Mouse (Mus musculus): ENCODE measurements at regions not wholly inside any gene's neighbourhood (a gene's known extent, or its start where the extent isn't known, plus 50 kb on each side); places are given as distances from the start of the nearest gene placed in this dataset.
"Not testable (repeated sequence)": the region's sequence is repeated elsewhere in the genome, so short reads cannot be mapped to it uniquely, and the experiment has no call there.

GRCm38 (mm10) chr1:41887556-41887955, 808.0 kb upstream of the Pou3f3 start:
- no peak for DNase-seq (ENCODE audit: extremely low read depth, insufficient read length, low spot score)

GRCm38 (mm10) chr1:41888213-41888612, 807.4 kb upstream of the Pou3f3 start:
- no peak for DNase-seq (ENCODE audit: extremely low read depth, insufficient read length, low spot score)

GRCm38 (mm10) chr1:41888966-41889365, 806.6 kb upstream of the Pou3f3 start:
- DNase-seq (ENCODE audit: extremely low read depth, insufficient read length, low spot score) = no peak

DNA sequence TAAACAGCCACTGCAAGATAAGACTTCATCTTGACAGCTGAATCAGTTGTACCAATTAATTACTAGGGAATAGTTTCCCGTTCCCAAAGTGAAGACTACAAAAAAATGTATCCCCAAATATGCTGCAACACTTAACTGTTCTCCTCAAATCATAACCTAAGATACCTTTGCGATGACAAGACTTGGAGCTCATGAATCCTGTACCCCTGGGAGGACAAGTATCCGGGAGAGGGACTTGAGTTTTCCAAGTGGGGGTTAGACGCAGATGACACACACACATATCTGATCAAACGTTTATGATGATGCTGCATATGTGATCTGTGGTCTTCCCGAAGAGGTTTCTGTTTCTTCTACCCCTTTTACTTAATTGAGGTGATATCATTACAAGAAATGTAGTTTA, 805.6 kb upstream of the Pou3f3 start:
- DNase-seq (ENCODE audit: extremely low read depth, insufficient read length, low spot score) = no peak

DNA sequence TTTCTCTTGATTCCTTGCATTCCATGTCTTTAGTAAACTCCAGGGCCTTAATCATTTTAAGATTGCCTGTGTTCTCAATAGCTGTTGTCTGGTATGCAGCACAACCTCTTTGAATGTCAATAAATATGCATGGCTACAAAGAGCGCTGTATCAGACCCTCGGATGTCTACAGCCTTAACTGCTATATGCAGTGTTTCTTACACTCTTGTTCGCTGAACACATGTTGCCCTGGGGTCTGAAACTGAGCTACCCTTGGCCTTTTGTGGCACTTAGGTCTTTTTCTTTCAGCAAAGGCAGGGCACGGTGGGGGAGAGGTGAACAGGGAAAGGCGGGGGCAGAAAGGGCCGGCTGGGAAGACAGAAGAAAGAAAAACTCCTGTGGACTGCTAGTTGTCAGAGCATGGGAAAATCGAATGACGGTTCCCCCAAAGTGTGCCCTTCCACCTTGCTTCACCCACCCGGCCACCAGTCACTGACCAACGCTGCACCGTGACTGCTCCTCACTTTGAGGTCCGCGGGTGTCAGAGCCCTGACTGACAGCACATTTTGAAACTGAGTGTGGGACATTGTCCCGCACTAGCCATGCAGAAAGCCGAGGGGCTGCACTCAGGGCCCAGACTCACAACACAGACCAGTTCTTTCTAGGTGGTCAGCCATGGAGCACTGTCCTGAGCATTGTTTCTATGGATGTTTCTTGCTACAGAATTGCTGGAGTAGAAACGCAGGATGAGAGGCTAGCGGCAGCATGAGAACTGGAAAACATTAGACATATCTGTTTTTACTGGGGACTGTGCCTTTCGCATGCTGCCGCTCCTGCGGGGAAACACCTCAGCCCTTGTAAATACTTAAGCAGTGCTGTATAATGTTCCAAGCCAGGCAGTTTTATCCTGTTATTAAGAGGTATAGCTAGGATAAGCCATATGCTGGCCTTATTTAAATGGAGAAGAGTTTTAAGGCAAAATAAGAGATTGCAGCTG, 804.6 kb upstream of the Pou3f3 start:
- no peak for DNase-seq (ENCODE audit: extremely low read depth, insufficient read length, low spot score)

- DNase-seq (ENCODE audit: extremely low read depth, insufficient read length, low spot score) = no peak
These were observed 803.8 kb upstream of the Pou3f3 start for GRCm38 (mm10) chr1:41891730-41892129.

GRCm38 (mm10) chr1:41892376-41892775, 803.2 kb upstream of the Pou3f3 start:
- DNase-seq (ENCODE audit: extremely low read depth, insufficient read length, low spot score) = no peak

GRCm38 (mm10) chr1:41897768-41898330, 797.7 kb upstream of the Pou3f3 start:
- DNase-seq (ENCODE audit: extremely low read depth, insufficient read length, low spot score) = no peak

DNA sequence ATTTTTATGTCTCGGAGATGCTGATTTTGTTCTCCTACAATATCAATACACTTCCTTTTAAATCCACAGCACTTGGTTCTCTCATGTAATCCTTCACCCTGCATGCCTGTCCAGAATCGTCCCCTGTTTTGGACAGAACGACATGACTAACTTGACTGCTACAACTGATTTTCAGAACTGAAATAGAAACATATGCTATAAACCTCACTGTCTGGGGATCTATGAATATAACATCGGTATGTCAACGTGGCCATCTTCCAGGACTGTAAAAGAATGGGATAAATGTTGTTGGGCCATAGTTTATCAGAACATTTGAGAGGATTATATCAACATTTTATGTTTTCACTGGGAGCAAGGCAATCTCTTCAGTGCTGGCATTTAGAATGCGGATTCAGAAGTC, 795.2 kb upstream of the Pou3f3 start:
- DNase-seq (ENCODE audit: extremely low read depth, insufficient read length, low spot score) = no peak

DNA sequence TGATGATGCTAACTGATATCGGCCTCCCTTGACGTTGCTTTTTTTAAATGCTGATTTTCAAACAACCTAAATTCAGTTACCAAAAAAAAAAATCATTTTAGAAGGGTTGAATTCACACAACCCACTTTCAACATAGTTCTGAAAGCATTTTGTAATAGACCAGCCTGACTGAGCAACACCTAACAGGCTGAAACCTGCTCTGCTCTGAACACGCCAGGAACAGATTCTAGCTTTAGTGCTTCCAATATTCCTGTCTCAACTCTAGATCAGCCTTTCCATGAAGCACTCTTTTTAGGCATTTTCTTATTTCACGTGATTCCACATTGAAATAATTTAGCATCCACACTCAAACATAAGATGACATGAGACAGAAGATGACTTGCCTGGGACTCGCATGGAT, 789.6 kb upstream of the Pou3f3 start:
- DNase-seq (ENCODE audit: extremely low read depth, insufficient read length, low spot score) = no peak

GRCm38 (mm10) chr1:41908001-41908807, 787.4 kb upstream of the Pou3f3 start:
- DNase-seq (ENCODE audit: extremely low read depth, insufficient read length, low spot score) = no peak

DNA sequence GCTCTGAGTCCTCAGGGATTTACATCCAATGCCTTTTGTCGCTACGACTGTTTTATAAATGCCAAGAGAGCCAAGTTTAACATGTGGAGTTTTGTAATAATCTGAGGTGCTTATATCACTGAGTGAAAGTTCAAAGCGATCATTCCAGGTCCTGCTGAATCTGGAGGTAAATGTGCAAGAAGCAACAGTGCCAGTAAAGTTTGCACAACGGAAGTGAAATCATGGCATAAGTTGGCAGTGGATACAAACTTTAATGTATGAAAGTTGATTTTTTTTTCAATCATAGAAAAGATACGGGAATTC, 786.8 kb upstream of the Pou3f3 start:
- DNase-seq (ENCODE audit: extremely low read depth, insufficient read length, low spot score) = no peak

- DNase-seq (ENCODE audit: extremely low read depth, insufficient read length, low spot score) = no peak
These were observed 785.8 kb upstream of the Pou3f3 start for GRCm38 (mm10) chr1:41909799-41910198.

DNA sequence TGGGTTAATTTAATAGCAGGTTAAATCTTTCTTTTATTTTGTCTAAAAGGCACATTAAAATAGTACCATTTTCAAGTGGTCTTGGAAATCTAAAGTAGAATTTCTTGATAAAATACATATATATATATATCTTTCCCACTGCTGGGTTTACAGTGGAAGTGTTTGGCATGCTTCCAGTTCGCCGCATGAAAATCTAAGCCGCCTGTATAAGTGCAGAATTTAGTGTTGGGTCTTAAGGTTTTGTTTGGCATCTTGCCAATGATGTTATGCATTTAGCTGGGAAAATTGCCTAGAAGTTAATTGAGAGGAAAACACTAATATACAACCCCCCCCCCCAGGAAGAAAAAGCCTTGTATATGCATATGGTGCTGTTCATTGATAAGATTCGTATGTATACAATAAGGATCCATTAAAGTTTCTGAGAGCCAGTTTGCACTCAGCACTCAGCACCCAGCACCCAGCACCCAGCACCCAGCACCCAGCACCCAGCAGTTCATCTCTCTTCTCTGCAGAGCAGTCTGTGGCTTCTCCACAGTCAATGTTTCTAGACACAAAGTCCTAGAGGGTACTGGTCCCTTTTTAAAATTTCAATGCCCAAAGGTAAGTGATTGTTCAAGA, 778.7 kb upstream of the Pou3f3 start:
- no peak for DNase-seq (ENCODE audit: extremely low read depth, insufficient read length, low spot score)

DNA sequence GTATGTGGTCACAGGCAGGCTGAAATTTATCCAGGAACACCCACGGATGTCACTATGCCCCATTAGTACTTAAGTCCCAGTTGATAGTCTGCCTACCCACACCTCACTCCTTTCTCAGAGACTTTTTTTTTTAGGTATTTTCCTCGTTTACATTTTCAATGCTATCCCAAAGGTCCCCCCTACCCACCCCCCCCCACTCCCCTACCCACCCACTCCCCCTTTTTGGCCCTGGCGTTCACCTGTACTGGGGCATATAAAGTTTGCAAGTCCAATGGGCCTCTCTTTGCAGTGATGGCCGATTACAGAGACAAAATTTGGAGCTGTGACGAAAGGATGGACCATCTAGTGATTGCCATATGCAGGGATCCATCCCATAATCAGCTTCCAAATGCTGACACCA, 777.8 kb upstream of the Pou3f3 start:
- not testable (repeated sequence) for DNase-seq (ENCODE audit: extremely low read depth, insufficient read length, low spot score)

GRCm38 (mm10) chr1:41918394-41919262, 776.9 kb upstream of the Pou3f3 start:
- no peak for DNase-seq (ENCODE audit: extremely low read depth, insufficient read length, low spot score)

DNA sequence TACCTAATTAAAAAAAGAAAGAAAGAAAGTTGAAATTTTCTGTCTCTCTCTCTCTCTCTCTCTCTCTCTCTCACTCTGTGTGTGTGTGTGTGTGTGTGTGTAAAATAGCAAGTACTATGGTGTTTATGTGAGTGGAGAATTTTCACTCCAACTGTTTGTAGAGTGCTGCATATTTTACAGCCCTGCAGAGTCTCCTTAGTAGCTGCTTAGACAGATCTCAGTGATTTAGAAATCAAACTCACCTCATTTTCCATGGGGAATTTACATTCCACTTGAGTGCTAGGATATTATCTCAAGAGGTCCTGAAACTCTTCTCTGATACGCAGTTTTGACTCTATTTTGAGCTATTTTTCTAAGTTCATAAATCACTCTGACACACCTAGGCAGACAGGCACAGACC, 761.8 kb upstream of the Pou3f3 start:
- DNase-seq (ENCODE audit: extremely low read depth, insufficient read length, low spot score) = no peak

DNA sequence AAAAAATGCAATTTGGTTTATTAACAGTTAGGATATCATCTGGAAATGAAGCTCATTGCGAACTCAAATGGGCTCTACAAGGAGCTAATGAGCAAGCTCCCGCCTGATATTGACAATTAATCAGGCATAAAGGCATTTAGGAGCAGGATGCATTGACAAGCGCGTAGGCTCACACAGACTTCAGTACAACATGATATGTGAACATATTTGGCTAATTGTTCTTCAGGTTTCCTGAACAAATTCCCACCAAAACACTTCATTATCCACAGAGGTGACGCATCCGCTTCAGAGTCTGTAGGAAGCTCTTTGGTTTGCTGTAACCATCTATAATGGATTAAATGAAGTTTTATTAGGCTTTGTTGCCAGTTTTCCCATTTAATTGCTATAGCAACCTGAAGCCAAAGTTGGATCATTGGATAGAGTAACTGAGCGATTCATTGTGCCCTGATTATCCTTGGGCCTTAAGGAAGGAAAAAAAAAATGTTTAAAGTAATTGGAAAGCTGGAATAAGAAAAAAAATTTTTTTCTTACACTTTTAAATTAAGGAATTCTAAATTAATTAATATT, 759.6 kb upstream of the Pou3f3 start:
- DNase-seq (ENCODE audit: extremely low read depth, insufficient read length, low spot score) = no peak

- no peak for DNase-seq (ENCODE audit: extremely low read depth, insufficient read length, low spot score)
These were observed 734.6 kb upstream of the Pou3f3 start for GRCm38 (mm10) chr1:41960982-41961381.

DNA sequence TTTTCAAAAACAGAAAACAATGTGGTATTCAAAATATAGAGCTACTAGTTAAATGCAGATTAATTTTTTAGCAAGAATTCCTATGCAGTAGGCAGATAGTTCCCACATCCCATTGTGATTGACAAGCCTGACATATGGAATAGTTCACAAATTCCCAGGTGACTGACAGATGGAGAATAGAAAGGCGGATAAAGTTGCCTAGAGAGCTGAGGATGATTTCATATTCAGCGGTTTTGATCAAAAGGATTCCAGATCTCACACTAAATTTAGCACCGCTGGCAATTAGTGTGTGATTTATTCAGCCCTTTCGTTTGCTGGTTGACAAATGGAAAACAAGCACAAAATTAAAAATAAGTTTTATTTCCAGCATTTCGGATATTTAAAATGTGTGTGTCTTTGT, 714.0 kb upstream of the Pou3f3 start:
- no peak for DNase-seq (ENCODE audit: extremely low read depth, insufficient read length, low spot score)

Data from 3134 (cell line).